Mouse (Mus musculus) ovary, postnatal 36 days (tissue): ENCODE results near the gene Apba2.

Experiments used
- DNase-seq: peaks from one replicate; pipeline ENCODE4 v3.0.0; 2022; ENCODE audit warnings: low spot score, mixed read lengths

Apba2 gene

DNA sequence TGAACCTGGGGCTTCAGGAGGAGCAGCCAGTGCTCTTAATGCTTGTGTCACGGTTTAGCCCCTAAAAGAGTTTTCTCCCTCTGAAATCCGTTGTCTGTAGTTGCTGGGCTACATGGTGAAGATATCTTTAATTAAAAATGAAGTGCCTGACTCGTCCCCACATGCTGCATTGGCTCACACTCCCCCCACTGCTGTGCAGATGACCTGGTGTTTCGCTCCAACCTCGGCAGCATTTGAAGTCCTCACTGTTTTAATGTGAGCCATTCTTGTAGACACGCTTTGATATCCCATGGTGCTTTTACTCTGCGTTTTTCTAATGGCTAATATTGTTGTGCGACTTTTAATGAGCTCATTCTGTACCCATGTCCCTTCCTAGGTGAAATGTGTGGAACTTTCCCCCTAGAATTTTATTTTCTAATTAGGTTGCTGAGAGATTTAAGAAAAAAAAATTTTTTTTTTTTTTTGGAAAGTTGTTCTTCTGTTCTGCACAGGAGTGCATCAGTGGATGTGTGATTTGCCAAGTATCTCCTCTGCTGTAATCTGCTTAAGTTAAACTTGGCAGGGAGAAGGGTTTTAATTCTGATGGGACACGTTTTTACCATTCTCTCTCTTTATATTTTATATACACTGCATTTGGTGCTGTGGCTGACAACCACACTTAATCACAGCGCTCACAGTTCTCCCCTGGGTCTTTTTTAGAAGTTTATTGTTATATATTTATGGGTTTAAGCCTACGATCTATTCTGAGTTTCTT is 87.3 kb downstream of the Apba2 start:
- DNase-seq, result no peak

DNA sequence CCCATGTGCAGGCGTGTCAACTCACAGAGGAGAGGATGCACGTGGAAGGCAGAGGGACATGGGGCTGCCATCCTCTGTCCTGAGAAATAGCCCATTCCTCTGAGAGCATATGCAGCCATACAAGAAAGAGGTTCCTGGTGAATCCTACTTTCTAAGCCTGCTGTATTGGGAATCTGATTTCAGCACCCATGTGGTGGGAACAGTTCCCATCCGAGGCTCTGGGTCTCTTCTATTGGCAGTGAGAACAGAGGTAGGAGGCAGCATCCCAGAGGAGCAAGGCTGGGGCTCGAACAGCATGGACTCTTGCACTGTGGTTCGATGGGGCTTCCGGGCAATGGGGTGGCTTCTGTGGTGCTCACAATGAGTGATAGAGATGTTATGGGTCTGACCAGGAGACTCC is 93.8 kb downstream of the Apba2 start:
- no peak for DNase-seq

DNA sequence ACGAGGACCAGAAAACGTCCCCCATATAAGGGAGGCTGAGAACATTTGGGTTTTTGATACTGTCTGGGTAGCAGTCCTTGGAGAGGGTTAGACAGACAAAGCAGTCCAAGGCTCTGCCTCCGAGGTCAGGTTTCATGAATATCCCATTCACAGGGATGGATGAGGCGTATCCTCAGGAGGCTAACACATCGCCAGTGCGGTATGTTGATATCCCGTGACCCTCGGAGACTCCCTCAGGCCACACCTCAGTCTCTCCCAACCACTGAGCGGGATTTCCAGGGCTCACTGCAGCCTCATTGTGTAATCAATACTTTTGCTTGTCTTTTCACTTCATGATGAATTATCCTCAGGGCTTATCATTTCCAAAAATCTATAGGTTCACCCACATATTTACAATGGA is 95.1 kb downstream of the Apba2 start:
- no peak for DNase-seq

DNA sequence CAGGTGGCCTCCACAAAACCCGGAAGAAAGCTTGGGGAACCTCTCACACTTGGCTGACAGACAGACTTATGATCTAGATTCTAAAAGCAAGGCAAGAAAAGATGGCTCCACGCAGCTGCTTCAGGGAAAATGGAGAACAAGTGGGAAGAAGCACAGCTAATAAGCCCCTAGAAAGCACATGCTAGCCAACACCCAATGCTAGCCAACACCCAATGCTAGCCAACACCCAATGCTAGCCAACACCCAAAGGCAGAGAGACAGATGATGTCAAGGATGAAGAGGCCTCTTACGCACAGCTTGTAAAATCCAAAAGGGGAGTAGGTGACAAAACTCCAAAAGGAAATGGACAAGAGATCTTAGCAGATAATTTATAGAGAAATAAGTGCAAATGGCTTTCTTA is 108.4 kb downstream of the Apba2 start:
- no peak for DNase-seq

DNA sequence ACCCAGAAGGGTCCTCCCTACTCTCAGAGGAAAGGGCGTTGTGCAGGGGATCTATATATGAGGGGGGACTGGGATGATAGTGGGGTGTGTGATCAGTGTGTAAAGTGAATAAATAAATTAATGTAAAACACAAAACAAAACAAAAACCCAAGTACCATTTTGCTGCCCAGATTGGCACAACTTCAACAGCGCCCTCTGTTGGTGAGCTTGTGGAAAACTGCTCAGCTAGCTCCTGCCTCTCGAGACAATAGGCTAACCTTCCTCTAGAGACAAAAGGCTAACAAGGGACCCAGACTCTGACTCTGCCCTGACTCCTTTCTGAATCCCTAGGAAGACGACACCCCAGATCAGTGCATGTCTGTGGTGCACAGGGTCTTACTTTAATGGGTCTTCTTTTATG is 109.4 kb downstream of the Apba2 start:
- DNase-seq, result no peak

DNA sequence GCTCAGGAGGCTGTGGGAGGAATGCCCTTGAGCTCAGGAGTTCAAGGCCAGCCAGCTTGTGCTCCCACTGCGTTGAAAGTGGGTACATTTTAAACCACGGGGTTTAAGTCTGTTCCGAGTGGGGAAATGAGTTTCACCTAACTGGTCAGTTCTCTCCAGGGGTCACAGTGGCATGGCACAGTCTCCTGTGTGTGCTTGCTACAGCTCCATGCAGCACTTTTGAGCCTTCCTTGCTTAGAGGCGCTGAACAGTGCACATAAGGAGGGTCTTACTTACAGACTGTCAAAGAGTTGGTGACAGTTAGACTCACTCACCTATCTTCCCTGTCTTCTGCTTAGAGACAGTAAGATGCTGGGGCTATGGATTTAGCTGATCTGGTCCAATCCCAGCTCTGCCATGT is 117.8 kb downstream of the Apba2 start:
- DNase-seq, result no peak

DNA sequence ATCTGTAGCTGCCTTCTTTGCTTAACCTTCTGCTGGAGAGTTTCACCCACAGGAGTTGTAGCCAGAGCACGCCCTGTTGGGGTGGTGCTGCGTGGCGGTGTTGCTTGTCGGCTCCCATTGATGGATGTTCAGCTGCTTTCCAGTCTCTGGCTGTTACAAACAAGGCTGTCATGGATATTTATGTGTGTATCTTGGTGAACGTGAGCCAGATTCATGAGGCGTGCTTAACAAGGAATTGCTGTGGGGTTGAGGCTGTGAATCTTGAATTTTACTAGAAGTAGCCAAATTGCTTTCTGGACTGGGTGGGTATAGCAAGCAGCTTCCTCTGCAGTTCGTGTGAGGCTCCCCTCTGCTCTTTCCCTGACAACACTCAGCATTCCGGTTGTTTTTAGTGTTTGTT is 125.0 kb downstream of the Apba2 start:
- DNase-seq, result no peak

DNA sequence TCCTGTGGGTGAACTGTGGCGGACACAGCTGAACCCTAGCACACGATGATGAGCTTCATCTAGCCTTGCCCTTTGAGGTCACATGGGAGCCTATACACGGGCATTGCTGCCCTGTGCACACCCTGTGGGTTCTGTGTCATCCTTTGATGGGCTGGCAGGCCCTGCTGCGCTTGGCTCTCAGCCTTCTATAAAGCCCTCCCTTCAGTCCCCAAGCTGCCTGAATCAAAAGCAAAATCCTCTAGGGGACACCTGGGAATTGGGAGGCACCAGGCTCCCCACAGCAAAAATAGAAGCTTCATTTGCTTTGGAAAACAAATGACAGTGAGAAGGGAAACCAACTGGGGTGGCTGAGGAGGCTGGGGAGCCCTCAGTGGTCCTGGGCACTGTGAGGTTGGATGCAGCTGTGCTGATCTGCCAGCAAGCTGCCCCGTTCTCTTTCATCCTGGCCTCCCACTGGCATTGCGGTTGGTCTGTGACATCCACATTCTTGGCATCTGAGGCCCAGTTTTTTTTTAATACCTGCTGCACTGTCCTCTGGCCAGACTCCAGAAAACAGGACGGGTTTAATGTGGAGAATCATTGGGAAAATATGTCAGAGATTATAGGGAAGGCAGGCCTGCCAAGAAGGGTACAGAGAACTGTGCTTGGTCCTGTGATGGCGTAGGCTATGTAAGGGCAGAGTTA is 126.6 kb downstream of the Apba2 start:
- DNase-seq, result no peak

DNA sequence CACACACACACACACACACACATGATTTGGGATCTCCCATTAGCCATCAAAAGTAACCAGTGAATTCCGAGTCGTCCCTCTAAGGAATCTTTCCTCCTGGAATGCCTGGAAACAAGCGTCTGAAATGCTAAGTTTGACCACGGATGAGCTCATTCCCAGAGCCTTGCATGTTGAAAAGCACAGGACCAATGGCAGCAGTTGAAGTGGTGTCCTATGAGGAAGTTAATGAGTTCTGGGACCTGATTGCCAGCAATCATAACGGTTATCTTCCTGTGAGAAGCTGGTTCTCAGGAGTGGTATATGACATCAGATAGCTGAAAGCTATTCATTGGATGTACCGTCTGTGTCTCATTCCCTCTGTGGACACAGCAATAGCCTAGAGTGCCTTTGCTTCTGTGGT is 129.2 kb downstream of the Apba2 start:
- no peak for DNase-seq

DNA sequence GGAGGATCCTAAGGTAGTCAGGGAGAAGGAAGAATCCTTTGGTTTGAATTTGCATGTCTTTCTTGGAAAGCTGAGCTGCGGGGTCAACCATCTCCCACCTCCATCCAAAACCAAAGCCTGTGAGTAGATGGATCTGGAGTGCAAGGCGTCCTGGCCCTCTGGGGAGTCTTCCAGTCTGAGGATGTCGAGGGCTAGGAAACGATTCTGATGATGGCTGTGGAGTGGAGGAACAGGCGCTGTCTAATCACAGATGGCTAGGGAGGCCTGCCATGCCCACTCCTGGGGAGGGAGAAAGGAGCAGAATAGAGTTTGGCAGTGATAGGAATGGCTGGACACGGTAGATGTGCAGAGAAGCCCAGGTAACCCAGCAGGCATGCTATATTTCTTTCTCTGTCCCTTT is 129.6 kb downstream of the Apba2 start:
- DNase-seq, result no peak

DNA sequence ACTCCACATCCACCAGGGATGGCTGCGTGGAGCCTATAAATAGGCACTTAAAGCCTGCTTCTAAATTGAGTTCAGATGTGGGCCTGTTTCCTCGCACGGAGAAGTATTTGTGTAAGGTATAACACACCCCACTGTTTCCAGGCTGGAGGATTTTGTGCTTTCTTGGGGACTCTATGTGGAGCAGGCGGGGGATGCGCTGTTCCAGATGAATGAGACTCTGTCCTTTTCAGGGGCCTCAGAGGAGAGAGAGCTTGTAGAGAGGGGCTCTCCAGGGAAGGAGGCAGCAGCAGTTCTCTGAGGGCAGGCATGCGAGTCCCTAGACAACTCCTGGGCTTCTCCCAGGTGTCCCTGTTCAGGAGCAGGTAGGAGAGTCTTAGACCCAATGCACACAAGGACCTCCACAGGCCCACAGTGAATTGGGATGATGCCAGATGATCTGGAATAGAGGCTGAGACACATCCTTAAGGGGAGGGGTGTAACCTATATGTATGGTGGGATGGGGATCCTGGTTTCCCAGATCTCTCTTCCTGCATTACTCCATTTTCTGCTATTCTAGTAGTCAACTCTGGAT is 130.4 kb downstream of the Apba2 start:
- DNase-seq, result no peak

DNA sequence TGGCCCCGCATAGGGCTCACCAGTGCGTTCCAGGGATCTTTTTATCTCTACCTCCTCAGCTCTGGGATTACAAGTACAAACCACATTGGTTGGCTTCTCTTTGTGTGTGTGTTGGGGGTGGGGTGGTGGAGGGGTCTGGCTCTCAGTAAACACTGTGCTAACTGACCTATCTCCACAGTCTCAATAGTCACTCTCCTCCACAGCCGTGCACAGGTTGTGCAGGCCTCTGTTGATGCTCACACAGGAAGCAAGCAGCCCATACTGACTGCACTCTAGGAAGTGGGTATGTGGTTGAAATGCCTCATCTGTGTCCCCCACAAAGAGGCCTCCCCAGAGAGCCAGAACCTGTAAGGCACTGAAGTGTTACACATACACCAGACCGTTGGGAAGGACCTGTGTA is 131.7 kb downstream of the Apba2 start:
- DNase-seq, result no peak

DNA sequence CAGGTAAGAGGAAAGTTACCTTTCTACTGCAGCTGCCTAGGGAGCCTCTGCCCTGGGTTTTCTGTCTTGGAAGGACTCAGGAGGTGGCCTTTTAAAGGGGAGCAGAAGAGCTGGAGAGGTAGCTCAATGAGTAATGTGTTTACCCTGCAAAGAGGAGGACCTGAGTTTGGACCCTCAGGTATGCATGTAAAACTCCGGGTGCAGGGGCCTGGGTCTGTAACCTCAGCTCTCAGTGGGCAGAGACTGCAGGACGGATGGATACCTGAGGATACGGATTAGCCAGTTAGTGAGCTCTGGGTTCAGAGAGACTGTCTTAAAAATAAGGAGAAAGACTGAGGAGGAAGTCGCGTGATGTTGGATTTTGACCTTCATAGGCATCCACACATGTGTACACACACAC is 132.4 kb downstream of the Apba2 start:
- no peak for DNase-seq

DNA sequence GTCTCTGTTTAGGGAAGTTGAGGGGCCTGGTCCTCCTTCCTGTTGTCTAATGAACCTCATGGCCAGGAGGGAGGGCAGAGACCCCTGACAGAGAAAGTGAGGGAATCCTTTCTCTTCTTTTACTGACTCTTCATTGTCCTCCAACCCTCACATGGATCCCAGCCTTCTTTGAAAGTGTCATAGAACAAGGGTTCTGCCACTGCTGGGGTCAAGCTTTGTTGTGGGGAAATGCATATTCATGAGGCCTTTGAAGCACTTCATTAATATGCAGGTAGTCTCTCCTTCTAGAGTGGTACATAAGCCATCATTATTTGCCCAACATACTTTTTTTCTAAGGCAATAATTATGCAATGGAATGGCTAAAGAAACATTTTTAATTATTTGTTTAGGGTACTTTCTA is 133.0 kb downstream of the Apba2 start:
- DNase-seq, result no peak

DNA sequence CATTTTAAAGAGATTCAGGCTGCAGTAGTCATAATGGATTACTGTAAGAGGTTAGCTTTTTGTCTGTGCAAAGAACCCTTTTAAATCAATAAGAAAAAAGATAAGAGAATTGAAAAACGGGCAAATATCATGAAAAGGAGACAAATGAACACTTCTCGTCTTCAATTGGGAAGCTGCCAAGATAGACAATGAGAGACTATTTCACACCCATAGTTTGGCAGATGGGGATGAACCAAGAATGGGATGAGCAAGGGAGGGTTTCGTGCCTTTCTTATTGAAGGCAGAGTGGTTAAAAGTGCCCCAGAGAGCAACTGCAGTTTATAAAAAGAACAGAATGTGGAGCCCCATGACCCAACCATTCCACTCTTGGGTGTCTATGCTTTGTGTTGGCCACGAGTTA is 137.4 kb downstream of the Apba2 start:
- DNase-seq, result no peak

DNA sequence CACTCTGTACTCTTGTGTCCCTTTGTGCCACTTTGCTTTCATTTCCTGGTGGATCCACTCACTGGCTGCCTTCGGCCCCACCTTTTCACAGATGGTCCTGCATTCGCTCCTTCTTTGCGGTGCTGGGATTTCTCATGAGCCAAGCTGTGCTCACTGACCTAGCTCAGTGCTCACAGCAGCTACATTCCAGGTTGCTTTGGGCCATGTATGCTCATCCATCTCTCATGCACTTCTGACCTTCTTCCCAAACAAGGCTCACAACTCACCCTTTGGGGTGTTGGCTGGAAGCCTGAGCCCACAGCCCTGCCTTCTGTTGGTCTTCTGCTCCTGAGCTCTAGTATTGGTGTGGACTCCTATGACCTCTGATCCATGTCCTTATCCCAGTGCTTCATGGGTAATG is 139.1 kb downstream of the Apba2 start:
- no peak for DNase-seq

DNA sequence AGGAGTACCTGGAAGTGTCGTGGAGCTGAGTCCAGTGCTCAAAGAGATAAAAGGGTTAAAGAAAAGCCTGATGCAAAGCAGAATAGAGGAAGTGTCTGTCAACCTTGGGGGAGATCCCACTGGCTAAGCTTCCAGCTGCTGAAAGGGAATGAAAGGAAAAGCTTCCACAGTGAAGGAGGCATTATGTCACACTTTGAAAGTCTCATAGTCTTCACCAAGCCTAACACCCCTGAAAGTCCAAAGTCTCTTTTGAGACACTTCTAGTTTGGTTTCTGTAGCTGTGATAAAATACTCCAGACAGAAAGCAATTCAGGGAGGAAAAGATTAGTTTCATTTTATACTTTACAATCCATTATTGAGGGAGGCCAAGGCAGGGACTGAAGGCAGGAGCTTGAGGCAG is 141.4 kb downstream of the Apba2 start:
- no peak for DNase-seq

DNA sequence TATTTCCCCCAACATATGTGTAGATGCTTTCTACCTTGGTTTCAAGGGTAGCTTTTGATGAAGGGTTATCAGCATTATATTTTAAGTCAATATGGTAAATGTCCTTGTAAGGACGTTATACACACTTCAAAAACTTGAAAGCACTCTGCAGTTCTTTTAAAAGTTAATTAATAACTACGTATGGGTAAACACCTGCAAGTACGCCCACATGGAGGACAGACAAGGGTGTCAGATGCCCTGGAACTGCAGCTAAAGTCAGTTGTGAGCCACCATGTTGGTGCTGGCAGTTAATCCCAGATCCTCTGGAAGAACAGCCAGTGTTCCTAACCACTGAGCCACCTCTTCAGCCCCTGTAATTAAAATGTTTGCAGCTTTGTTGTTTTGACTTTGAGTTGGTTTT is 144.0 kb downstream of the Apba2 start:
- DNase-seq, result no peak

DNA sequence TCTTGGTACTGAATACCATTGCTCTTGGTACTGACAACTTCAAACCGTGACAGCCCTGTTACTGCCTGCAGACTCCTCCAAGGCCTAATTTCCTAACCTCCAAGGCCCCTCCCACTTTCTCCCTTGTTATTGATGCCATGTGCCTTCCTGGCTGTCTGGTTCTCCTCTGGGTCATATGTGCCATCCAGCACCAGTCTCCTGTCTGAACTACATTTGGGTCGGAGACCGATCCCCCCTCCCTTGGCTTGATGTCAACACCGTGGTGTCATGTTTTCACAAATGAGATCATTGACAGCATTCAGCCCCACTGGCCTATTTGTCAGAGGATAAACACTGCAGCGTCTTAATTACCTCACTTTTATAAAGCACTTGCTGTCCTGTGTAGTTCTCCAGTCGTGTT is 144.5 kb downstream of the Apba2 start:
- no peak for DNase-seq

DNA sequence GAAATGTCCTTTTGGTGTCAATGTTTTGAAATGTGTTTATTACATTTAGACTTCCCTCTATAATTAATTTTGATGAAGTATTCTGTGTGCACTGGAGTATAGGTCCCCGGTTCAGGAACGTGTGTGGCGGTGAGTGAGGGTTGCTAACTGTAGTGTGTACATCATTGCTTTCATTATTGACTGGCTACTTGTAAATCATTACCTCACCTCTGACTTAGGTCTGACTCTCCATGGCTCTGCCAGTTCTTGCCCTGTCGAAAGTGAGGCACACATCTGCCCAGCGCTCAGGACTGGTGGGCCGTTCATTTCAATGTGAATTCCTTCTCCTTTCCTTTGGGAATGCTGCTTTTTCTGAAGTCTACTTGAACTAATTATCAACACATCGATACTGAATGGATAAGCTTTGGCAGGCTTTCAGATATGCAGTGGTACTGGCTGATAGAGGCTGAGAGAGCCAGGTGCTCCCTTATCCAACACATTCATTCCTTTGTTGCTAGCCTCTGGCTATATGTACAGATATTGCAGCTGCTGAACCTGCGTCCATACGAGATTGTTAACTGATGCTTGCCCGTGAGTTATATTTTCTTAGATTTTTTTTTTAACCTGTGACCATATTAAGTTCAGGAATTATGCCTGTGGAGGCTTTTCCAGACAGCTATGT is 147.6 kb downstream of the Apba2 start:
- DNase-seq, result no peak

DNA sequence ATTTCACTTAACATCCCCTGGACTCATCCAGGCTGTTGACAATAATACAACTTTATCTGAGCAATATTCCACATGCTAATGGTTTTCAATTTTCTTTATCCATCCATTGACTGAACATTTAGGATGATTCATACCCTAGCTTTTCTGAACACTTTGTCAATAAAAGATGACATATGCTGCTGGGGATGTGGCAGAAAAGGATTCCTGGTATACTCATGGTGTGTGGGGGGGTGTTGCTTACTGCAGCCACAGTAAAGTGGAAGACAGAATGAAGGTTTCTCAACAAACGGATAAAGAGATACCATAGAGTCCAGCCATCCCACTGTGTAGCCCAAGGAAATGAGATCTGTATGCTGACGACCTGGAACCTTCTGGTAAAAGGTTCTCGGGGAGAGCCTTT is 150.5 kb downstream of the Apba2 start:
- no peak for DNase-seq

DNA sequence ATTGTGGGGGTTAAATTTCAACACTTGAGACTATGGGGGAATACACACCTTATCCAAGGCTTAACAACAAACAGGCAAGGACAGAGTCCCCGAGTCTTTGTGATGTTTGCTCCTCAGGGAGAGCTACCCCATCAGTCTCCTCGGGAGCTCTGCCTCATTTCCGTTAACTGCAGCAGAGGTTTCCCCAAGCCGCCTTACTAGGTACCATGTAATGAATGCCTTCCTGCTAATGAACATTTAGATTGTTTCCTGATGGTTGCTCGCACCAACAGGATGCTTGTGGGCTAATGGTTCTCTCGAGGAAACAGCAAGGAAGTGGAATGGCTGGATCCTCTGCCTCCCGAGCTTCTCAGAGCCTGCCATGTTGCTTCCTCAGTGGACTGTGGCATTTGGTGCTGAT is 155.3 kb downstream of the Apba2 start:
- DNase-seq, result no peak

DNA sequence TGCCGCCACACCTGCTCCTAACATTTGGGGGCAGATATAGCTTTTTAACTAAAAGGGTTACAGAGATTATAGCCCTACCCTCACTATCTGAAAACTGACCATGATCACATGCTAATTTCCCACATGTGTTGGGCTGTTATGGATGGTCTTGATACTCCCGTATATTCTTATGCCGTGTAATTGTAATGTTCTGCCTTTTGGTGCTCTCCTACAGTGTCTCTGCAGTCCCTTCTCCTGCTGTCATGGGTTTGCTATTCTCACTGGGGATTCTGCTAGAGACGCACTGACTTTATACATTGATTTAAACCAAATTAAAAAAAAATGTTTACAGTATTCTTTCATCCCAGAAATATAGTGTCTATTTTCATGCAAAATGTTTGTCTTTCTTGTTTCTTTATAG is 157.4 kb downstream of the Apba2 start:
- DNase-seq, result no peak
